Mouse (Mus musculus): ENCODE measurements around the gene Gjb1. TPM values are rescaled to one million over a fixed set of nuclear protein-coding genes. Genes with fewer than 3 reads are reported as not detected.
"Not testable (repeated sequence)": the region's sequence is repeated elsewhere in the genome, so short reads cannot be mapped to it uniquely, and the experiment has no call there.

Gjb1 gene
- 0.18 and 0.94 TPM in 2 replicates for polyA plus RNA-seq (2014; fragmentation: Nextera tagmentation; extraction: Ambion mirVana)

DNA sequence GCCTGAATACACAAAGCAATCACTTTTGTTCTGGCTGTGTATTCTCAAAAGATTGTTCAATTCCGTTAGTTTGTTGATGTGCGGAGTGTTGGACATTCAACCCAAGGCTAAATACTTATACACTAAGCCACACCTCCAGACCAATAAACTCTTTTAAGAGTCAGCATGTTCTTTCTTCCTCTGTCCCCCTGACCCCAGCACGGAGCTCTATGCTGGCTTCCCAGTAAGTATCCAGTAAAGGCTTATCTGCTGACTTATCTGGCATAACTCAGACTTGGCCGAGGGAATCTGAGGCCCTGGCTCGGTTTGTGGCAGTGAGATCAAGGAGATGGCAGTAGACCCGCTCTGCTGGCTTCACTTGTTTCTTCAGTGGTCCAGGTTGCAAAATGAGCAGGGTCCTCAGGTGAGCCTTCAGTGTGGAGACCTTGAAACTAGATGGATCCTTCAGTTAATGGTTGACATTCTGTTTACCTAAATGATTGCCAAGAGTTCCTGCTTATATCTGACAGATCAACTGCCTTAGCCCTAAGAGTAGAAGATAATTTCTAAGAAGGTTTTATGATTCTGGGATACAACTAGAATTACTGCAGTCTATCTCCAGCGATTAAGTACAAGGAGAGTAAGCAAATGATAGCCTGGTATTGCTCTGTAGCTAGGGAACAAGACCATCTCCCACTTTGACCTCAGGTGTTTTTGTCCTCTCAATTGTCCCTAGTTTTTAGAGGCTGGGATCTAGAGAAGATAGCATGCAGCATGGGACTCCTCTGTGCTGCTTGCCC is at the start of gene Gjb1:
Gjb1 (plus strand) TSS at position 189 of the 779 bp plus-strand sequence.
- Histone ChIP-seq H3K36me3 (ENCODE audit: control insufficient read depth, insufficient read depth, low read length) (no peaks in the 10 kb centered on the region), H3K27ac (ENCODE audit: low read depth, low read length) (no peak within 1 kb of the TSS), H3K9ac (ENCODE audit: low read depth, low read length) (no peak within 1 kb of the TSS), H3K4me1 (ENCODE audit: control insufficient read depth, insufficient read depth, low read length) (no peaks in the 10 kb centered on the region), H3K4me2 (no peak within 1 kb of the TSS), H3K9me3 (replicated peaks; ENCODE audit: control insufficient read depth, low read length) (no peaks in the 10 kb centered on the region), H3K27me3 (ENCODE audit: control insufficient read depth, insufficient read depth, low read length) (peaks cover 6% of the 10 kb centered on the region), H3K4me3 (ENCODE audit: low read depth, low read length) (no peak within 1 kb of the TSS)
- no peak for ATAC-seq (replicated peaks; ENCODE audit: insufficient number of reproducible peaks, low FRiP score, low TSS enrichment)
- WGBS (ENCODE audit: insufficient replicate concordance), result 69% methylated on average over 7 of the region's 7 CpGs

- H3K4me1 ChIP-seq (ENCODE audit: control insufficient read depth, insufficient read depth, low read length), result no peaks in the 10 kb centered on the region
- peak overlapping the region; percentile 29; the same call in 1 of the 2 replicates for H3K4me2 ChIP-seq
- peak overlapping the region; percentile 22; the same call in 1 of the 2 replicates for H3K9ac ChIP-seq (ENCODE audit: low read depth, low read length)
- no peaks in the 10 kb centered on the region for H3K27me3 ChIP-seq (ENCODE audit: control insufficient read depth, insufficient read depth, low read length)
- 0 out of 2 replicates have a peak overlapping the region, but pooled peaks have one; percentile 35 for H3K27ac ChIP-seq (ENCODE audit: low read depth, low read length)
- H3K36me3 ChIP-seq (ENCODE audit: control insufficient read depth, insufficient read depth, low read length), result no peaks in the 10 kb centered on the region
- WGBS (ENCODE audit: insufficient replicate concordance), result 18% methylated on average over 10 of the region's 10 CpGs
- no peak for ATAC-seq (replicated peaks; ENCODE audit: insufficient number of reproducible peaks, low FRiP score, low TSS enrichment)
- H3K4me3 ChIP-seq (ENCODE audit: low read depth, low read length), result no peak overlapping the region
- no peaks in the 10 kb centered on the region for H3K9me3 ChIP-seq (replicated peaks; ENCODE audit: control insufficient read depth, low read length)
Observed at GRCm38 (mm10) chrX:101329372-101330028, 46.7 kb upstream of the Gjb1 start.

- peak overlapping the region; percentile 58 for H3K4me2 ChIP-seq
- no peaks in the 10 kb centered on the region for H3K4me1 ChIP-seq (ENCODE audit: control insufficient read depth, insufficient read depth, low read length)
- H3K27ac ChIP-seq (ENCODE audit: low read depth, low read length), result peak overlapping the region; percentile 89
- H3K27me3 ChIP-seq (ENCODE audit: control insufficient read depth, insufficient read depth, low read length), result no peaks in the 10 kb centered on the region
- no peak for ATAC-seq (replicated peaks; ENCODE audit: insufficient number of reproducible peaks, low FRiP score, low TSS enrichment)
- 43% methylated on average over 9 of the region's 9 CpGs for WGBS (ENCODE audit: insufficient replicate concordance)
- H3K9me3 ChIP-seq (replicated peaks; ENCODE audit: control insufficient read depth, low read length), result no peaks in the 10 kb centered on the region
- peak overlapping the region; percentile 36 for H3K4me3 ChIP-seq (ENCODE audit: low read depth, low read length)
- H3K36me3 ChIP-seq (ENCODE audit: control insufficient read depth, insufficient read depth, low read length), result no peaks in the 10 kb centered on the region
- peak overlapping the region; percentile 58; the same call in 1 of the 2 replicates for H3K9ac ChIP-seq (ENCODE audit: low read depth, low read length)
Observed at GRCm38 (mm10) chrX:101332031-101332374, 44.2 kb upstream of the Gjb1 start.

GRCm38 (mm10) chrX:101332375-101333211 is 43.6 kb upstream of the Gjb1 start:
- no peaks in the 10 kb centered on the region for H3K36me3 ChIP-seq (ENCODE audit: control insufficient read depth, insufficient read depth, low read length)
- peak overlapping the region; percentile 36 for H3K4me3 ChIP-seq (ENCODE audit: low read depth, low read length)
- peak overlapping the region; percentile 70 for H3K9ac ChIP-seq (ENCODE audit: low read depth, low read length)
- WGBS (ENCODE audit: insufficient replicate concordance), result 17% methylated on average over 28 of the region's 49 CpGs
- peak; percentile 93 for ATAC-seq (replicated peaks; ENCODE audit: insufficient number of reproducible peaks, low FRiP score, low TSS enrichment)
- peak overlapping the region; percentile 89 for H3K27ac ChIP-seq (ENCODE audit: low read depth, low read length)
- H3K27me3 ChIP-seq (ENCODE audit: control insufficient read depth, insufficient read depth, low read length), result no peaks in the 10 kb centered on the region
- H3K4me2 ChIP-seq, result peak overlapping the region; percentile 64
- H3K4me1 ChIP-seq (ENCODE audit: control insufficient read depth, insufficient read depth, low read length), result no peaks in the 10 kb centered on the region
- H3K9me3 ChIP-seq (replicated peaks; ENCODE audit: control insufficient read depth, low read length), result no peaks in the 10 kb centered on the region

DNA sequence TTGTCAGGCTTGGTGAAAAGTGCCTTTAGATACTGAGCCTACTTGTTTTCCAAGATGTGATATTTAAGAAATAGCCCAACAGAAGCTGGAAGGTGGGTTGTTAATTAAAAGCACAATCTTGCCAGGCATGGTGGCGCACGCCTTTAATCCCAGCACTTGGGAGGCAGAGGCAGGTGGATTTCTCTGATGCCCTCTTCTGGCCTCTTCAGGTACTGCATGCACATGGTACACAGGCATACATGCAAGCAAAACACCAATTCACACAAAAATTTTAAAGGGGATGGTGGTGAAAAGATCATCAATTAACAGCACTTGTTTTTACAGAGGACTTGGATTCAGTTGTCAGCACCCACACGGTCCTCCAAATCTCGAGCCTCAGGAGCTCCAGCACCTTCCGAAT is 41.6 kb upstream of the Gjb1 start:
- no peak for ATAC-seq (replicated peaks; ENCODE audit: insufficient number of reproducible peaks, low FRiP score, low TSS enrichment)
- Histone ChIP-seq H3K9me3 (replicated peaks; ENCODE audit: control insufficient read depth, low read length) (no peaks in the 10 kb centered on the region), H3K4me1 (ENCODE audit: control insufficient read depth, insufficient read depth, low read length) (no peaks in the 10 kb centered on the region), H3K9ac (ENCODE audit: low read depth, low read length) (no peak overlapping the region), H3K27ac (ENCODE audit: low read depth, low read length) (no peak overlapping the region), H3K27me3 (ENCODE audit: control insufficient read depth, insufficient read depth, low read length) (no peaks in the 10 kb centered on the region), H3K4me3 (ENCODE audit: low read depth, low read length) (no peak overlapping the region), H3K36me3 (ENCODE audit: control insufficient read depth, insufficient read depth, low read length) (no peaks in the 10 kb centered on the region), H3K4me2 (no peak overlapping the region)
- WGBS (ENCODE audit: insufficient replicate concordance), result 83% methylated on average over 5 of the region's 5 CpGs

- 45% methylated on average over 4 of the region's 4 CpGs for WGBS (ENCODE audit: insufficient replicate concordance)
- H3K27ac ChIP-seq (ENCODE audit: low read depth, low read length), result no peak overlapping the region
- H3K9ac ChIP-seq (ENCODE audit: low read depth, low read length), result no peak overlapping the region
- H3K4me1 ChIP-seq (ENCODE audit: control insufficient read depth, insufficient read depth, low read length), result no peaks in the 10 kb centered on the region
- no peaks in the 10 kb centered on the region for H3K36me3 ChIP-seq (ENCODE audit: control insufficient read depth, insufficient read depth, low read length)
- ATAC-seq (replicated peaks; ENCODE audit: insufficient number of reproducible peaks, low FRiP score, low TSS enrichment), result no peak
- 0 out of 2 replicates have a peak, but pooled peaks cover 2% of the 10 kb centered on the region for H3K27me3 ChIP-seq (ENCODE audit: control insufficient read depth, insufficient read depth, low read length)
- no peaks in the 10 kb centered on the region for H3K9me3 ChIP-seq (replicated peaks; ENCODE audit: control insufficient read depth, low read length)
- H3K4me2 ChIP-seq, result no peak overlapping the region
- H3K4me3 ChIP-seq (ENCODE audit: low read depth, low read length), result no peak overlapping the region
Observed at GRCm38 (mm10) chrX:101338666-101339065, 37.5 kb upstream of the Gjb1 start.

GRCm38 (mm10) chrX:101342837-101343236 is 33.3 kb upstream of the Gjb1 start:
- not testable (repeated sequence) for H3K36me3 ChIP-seq (ENCODE audit: control insufficient read depth, insufficient read depth, low read length); H3K4me2 ChIP-seq; H3K4me1 ChIP-seq (ENCODE audit: control insufficient read depth, insufficient read depth, low read length); H3K9ac ChIP-seq (ENCODE audit: low read depth, low read length); H3K4me3 ChIP-seq (ENCODE audit: low read depth, low read length); H3K27me3 ChIP-seq (ENCODE audit: control insufficient read depth, insufficient read depth, low read length); ATAC-seq (replicated peaks; ENCODE audit: insufficient number of reproducible peaks, low FRiP score, low TSS enrichment); H3K9me3 ChIP-seq (replicated peaks; ENCODE audit: control insufficient read depth, low read length); H3K27ac ChIP-seq (ENCODE audit: low read depth, low read length)
- 78% methylated on average over 2 of the region's 2 CpGs for WGBS (ENCODE audit: insufficient replicate concordance)

DNA sequence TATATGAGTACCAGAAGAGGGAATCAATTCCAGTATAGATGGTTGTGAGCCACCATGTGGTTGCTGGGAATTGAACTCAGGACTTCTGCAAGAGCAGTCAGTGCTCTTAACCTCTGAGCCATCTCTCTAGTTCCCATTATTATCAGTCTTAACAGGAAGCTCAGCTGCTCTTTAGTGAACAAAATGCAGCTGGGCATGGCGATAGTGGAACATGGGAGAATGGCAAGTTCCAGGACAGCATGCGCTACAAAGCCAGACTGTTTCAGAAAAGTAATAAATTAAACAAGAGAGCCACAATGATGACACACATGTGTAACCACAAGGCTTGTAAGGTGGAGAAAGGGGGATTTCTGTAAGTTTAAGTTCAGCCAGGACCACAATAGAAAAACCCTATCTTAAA is 30.7 kb upstream of the Gjb1 start:
- Histone ChIP-seq H3K4me1 (ENCODE audit: control insufficient read depth, insufficient read depth, low read length) (no peaks in the 10 kb centered on the region), H3K4me3 (ENCODE audit: low read depth, low read length) (no peak overlapping the region), H3K36me3 (ENCODE audit: control insufficient read depth, insufficient read depth, low read length) (no peaks in the 10 kb centered on the region), H3K27me3 (ENCODE audit: control insufficient read depth, insufficient read depth, low read length) (no peaks in the 10 kb centered on the region), H3K27ac (ENCODE audit: low read depth, low read length) (no peak overlapping the region), H3K4me2 (no peak overlapping the region), H3K9ac (ENCODE audit: low read depth, low read length) (no peak overlapping the region), H3K9me3 (replicated peaks; ENCODE audit: control insufficient read depth, low read length) (no peaks in the 10 kb centered on the region)
- whole genome bisulfite sequencing (ENCODE audit: insufficient replicate concordance), result 82% methylated on average over 2 of the region's 2 CpGs
- ATAC-seq (replicated peaks; ENCODE audit: insufficient number of reproducible peaks, low FRiP score, low TSS enrichment), result no peak
